Mouse (Mus musculus) hindbrain, embryonic 10.5 days (tissue): ENCODE results near the gene Usp24. TPM values are rescaled to one million over a fixed set of nuclear protein-coding genes. Genes with fewer than 3 reads are reported as not detected.

Source experiments
- DNase-seq: peaks from one replicate; pipeline ENCODE4 v3.0.0-alpha.2; 2017; ENCODE audit warnings: low spot score
- H3K27ac ChIP-seq: fragments of 300-500 bp; sonication (generic); 2 replicates; pipeline ENCODE4 v1.5.1; 2016; ENCODE audit warnings: mild to moderate bottlenecking, moderate library complexity
- H3K27me3 ChIP-seq: fragments of 300-500 bp; sonication (generic); 2 replicates; pipeline ENCODE4 v1.6.1; 2016; ENCODE audit warnings: mild to moderate bottlenecking; ENCODE audit not compliant: poor library complexity, insufficient read depth, severe bottlenecking
- H3K36me3 ChIP-seq: fragments of 300-500 bp; sonication (generic); 2 replicates; pipeline ENCODE4 v1.6.1; 2016; ENCODE audit warnings: mild to moderate bottlenecking, moderate library complexity
- H3K4me1 ChIP-seq: fragments of 300-500 bp; sonication (generic); replicated peaks from 2 replicates; pipeline ENCODE4 v1.6.1; 2016; ENCODE audit warnings: mild to moderate bottlenecking
- H3K4me3 ChIP-seq: fragments of 300-500 bp; sonication (generic); 2 replicates; pipeline ENCODE4 v1.5.1; 2016; ENCODE audit warnings: mild to moderate bottlenecking, moderate library complexity
- H3K9me3 ChIP-seq: fragments of 300-500 bp; sonication (generic); 2 replicates; pipeline ENCODE4 v1.6.1; 2016; ENCODE audit warnings: mild to moderate bottlenecking, moderate library complexity
- WGBS: fragments of 180-500 bp; shearing (Covaris S2); methylation state at CpG from one replicate; pipeline ENCODE4 v1.1.7; 2016; 5-methylcytosine and 5-hydroxymethylcytosine counted together
- polyA plus RNA-seq: library from polyadenylated mRNA; unstranded; fragments of >200 nt; fragmentation: Nextera tagmentation; extraction: Ambion mirVana; gene quantifications from 2 replicates; pipeline ENCODE4 v1.2.1, GENCODE M21; 2016

The Usp24 gene
- polyA plus RNA-seq, 1 experiment from 2014 or later, result 6.7 TPM

- H3K27me3 ChIP-seq, result no peaks in the 10 kb centered on the region
- DNase-seq, result no peak
- 86% methylated on average over 8 of the region's 8 CpGs for WGBS
- H3K4me1 ChIP-seq, result 0 out of 2 replicates have a peak, but pooled peaks cover 4% of the 10 kb centered on the region
- no peak overlapping the region for H3K27ac ChIP-seq
- H3K9me3 ChIP-seq, result no peaks in the 10 kb centered on the region
- no peak overlapping the region for H3K4me3 ChIP-seq
- H3K36me3 ChIP-seq, result peaks cover 3% of the 10 kb centered on the region
Observed at GRCm38 (mm10) chr4:106449306-106449705, 133.3 kb downstream of the Usp24 start.

- 91% methylated on average over 7 of the region's 7 CpGs for WGBS
- no peak for DNase-seq
- Histone ChIP-seq H3K27me3 (no peaks in the 10 kb centered on the region), H3K27ac (no peak overlapping the region), H3K4me3 (no peak overlapping the region), H3K36me3 (0 out of 2 replicates have a peak, but pooled peaks cover 2% of the 10 kb centered on the region), H3K4me1 (0 out of 2 replicates have a peak, but pooled peaks cover 4% of the 10 kb centered on the region), H3K9me3 (no peaks in the 10 kb centered on the region)
Observed at GRCm38 (mm10) chr4:106452401-106452800, 136.4 kb downstream of the Usp24 start.

DNA sequence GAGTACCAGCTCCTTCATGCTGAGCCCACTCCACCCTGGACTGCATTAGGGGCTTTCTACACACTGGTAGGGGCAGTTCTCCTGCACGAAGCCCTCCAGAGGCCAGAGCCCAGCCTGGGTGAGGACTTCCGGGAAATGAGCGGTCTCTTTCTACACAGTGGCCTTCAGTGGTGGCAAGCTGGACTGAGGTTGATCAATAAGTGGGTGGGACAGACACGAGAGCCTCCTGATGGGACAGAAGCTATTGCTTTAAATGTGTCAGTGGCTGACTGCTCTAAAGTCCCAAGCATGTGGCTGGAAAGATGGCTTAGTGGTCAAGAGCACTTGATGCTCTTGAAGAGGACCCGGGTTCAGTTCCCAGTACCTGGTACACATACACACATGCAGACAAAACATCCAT is 137.1 kb downstream of the Usp24 start:
- WGBS, result 87% methylated on average over 5 of the region's 5 CpGs
- Histone ChIP-seq H3K4me1 (0 out of 2 replicates have a peak, but pooled peaks cover 4% of the 10 kb centered on the region), H3K27me3 (no peaks in the 10 kb centered on the region), H3K9me3 (no peaks in the 10 kb centered on the region), H3K4me3 (no peak overlapping the region), H3K36me3 (0 out of 2 replicates have a peak, but pooled peaks cover 2% of the 10 kb centered on the region), H3K27ac (no peak overlapping the region)
- DNase-seq, result no peak

DNA sequence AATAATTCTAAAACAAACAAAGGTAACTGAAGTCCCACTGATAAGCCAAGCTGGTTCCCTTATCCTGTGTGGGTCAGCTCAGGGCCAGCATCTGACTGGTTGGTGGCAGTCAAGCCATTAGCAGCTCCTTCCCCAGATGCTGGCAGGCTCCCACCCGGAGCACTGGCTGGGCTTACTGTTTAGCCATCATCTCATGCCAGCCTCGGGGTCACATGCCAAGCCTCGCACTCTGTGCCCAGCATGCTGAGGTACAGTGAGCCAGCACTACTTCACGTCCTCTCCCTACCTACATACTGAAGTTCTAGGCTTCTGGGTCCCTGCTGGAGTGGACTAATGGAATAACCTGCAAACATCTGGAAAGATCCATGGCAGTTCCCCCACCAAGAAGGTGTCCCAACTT is 137.5 kb downstream of the Usp24 start:
- no peaks in the 10 kb centered on the region for H3K27me3 ChIP-seq
- WGBS, result 87% methylated on average over 4 of the region's 4 CpGs

DNA sequence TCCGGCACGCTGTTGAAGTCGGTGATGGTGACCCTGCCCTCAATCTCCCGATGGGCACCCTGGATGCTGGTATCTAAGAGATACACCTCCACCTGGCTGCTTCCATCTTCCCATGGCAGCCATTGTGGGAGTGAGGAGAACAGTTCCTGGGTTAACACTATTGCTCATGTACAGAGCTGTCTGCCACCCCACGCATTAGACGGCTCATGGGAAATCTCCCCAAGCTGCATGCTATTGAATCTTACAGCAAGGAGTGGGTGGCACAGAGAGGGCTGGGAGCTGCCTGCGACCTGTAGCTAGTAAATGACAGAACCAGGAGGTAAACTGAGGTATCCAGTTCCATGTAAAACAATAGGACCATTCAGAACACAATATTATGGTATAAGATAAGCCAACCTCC is 138.5 kb downstream of the Usp24 start:
- WGBS, result 93% methylated on average over 7 of the region's 7 CpGs
- Histone ChIP-seq H3K27me3 (no peaks in the 10 kb centered on the region), H3K4me1 (0 out of 2 replicates have a peak, but pooled peaks cover 4% of the 10 kb centered on the region), H3K27ac (no peak overlapping the region), H3K4me3 (no peak overlapping the region), H3K9me3 (no peaks in the 10 kb centered on the region), H3K36me3 (0 out of 2 replicates have a peak, but pooled peaks cover 2% of the 10 kb centered on the region)
- DNase-seq, result no peak

More for the DNA sequence above, 137.5 kb downstream of the Usp24 start:
- H3K4me3 ChIP-seq, result no peak overlapping the region
- H3K27ac ChIP-seq, result no peak overlapping the region
- no peaks in the 10 kb centered on the region for H3K9me3 ChIP-seq
- DNase-seq, result no peak
- 0 out of 2 replicates have a peak, but pooled peaks cover 4% of the 10 kb centered on the region for H3K4me1 ChIP-seq
- 0 out of 2 replicates have a peak, but pooled peaks cover 2% of the 10 kb centered on the region for H3K36me3 ChIP-seq

DNA sequence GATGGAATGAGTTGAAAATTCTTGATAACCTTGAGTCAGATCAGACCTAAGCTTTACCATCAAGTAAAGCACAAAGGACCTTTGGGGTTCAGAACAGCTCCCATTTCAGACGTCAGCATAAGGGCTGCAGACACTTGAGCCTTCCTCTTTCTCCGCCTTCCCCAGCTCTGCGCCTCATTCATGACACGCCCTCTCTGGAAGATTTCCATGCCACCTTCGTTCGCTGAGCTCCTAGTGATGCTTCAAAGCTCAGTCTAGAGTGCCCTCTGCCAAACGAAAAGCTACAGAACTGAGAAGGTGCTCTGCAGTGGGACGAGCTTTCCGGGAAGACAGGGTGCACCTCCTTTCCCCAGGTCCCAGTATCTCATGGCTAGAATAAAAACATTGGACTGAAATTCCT is 146.0 kb downstream of the Usp24 start:
- Histone ChIP-seq H3K9me3 (no peaks in the 10 kb centered on the region), H3K4me1 (peaks cover 22% of the 10 kb centered on the region), H3K4me3 (no peak overlapping the region), H3K27me3 (peaks cover 45% of the 10 kb centered on the region), H3K27ac (no peak overlapping the region), H3K36me3 (no peaks in the 10 kb centered on the region)
- DNase-seq, result no peak
- 81% methylated on average over 9 of the region's 9 CpGs for WGBS

DNA sequence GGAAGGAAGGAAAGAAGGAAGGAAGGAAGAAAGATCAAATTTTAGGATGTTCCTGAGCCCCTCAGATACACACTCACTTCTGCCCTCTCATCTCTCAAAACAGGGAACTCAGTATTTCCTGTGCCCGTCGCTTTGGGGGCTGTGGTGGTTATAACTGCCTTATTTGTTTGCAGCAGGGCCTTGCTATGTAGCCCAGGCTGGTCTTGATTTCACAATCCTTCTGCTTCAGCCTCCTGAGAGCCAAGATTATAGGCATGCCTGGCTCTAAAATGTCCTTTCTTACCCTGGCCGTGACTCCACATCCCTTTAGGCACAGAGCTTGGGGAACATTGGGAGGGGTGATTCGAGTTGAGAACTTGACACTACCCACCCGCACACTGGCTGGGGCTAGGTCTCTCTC is 146.5 kb downstream of the Usp24 start:
- H3K27me3 ChIP-seq, result peaks cover 45% of the 10 kb centered on the region
- WGBS, result 68% methylated on average over 5 of the region's 5 CpGs
- no peaks in the 10 kb centered on the region for H3K36me3 ChIP-seq
- peaks cover 22% of the 10 kb centered on the region for H3K4me1 ChIP-seq
- no peaks in the 10 kb centered on the region for H3K9me3 ChIP-seq
- H3K27ac ChIP-seq, result no peak overlapping the region
- DNase-seq, result no peak
- H3K4me3 ChIP-seq, result no peak overlapping the region

- Histone ChIP-seq H3K4me1 (peaks cover 22% of the 10 kb centered on the region), H3K4me3 (peak overlapping the region; percentile 59), H3K27ac (peak overlapping the region; percentile 76; the same call in 1 of the 2 replicates), H3K9me3 (no peaks in the 10 kb centered on the region), H3K36me3 (no peaks in the 10 kb centered on the region), H3K27me3 (peaks cover 45% of the 10 kb centered on the region)
- DNase-seq, result no peak
- 24% methylated on average over 21 of the region's 21 CpGs for WGBS
Observed at GRCm38 (mm10) chr4:106463174-106463801, 147.3 kb downstream of the Usp24 start.

GRCm38 (mm10) chr4:106467420-106468110 is 151.6 kb downstream of the Usp24 start:
- Histone ChIP-seq H3K36me3 (no peaks in the 10 kb centered on the region), H3K4me1 (peaks cover 22% of the 10 kb centered on the region), H3K27me3 (peaks cover 30% of the 10 kb centered on the region), H3K9me3 (no peaks in the 10 kb centered on the region), H3K27ac (no peak overlapping the region), H3K4me3 (no peak overlapping the region)
- no peak for DNase-seq
- 82% methylated on average over 13 of the region's 13 CpGs for WGBS

DNA sequence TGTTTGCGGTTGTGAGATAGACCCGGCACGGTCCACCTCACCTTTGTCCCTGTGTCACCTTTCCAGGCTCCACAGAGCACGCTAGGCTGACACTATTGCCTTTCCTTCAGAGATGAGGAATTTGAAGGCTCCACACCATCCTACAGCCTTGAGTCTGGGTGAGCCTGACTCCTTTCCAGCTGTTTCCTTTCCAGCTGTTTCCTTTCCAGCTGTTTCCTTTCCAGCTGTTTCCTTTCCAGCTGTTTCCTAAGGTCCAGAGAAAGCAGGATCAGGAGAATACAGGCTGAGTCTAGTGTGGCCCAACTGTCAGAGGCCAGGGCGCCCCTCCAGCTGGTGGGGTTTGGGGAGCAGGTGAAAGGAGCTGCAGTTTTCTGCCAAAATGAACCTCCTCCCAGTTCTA is 154.9 kb downstream of the Usp24 start:
- H3K36me3 ChIP-seq, result no peaks in the 10 kb centered on the region
- H3K9me3 ChIP-seq, result no peaks in the 10 kb centered on the region
- DNase-seq, result no peak
- H3K27me3 ChIP-seq, result peaks cover 10% of the 10 kb centered on the region; the same call in 1 of the 2 replicates
- no peak overlapping the region for H3K4me3 ChIP-seq
- WGBS, result 77% methylated on average over 5 of the region's 5 CpGs
- peaks cover 10% of the 10 kb centered on the region for H3K4me1 ChIP-seq
- H3K27ac ChIP-seq, result no peak overlapping the region

GRCm38 (mm10) chr4:106472335-106472734 is 156.3 kb downstream of the Usp24 start:
- Histone ChIP-seq H3K36me3 (no peaks in the 10 kb centered on the region), H3K9me3 (no peaks in the 10 kb centered on the region), H3K4me1 (peaks cover 10% of the 10 kb centered on the region), H3K27me3 (peaks cover 11% of the 10 kb centered on the region; the same call in 1 of the 2 replicates), H3K4me3 (no peak overlapping the region), H3K27ac (no peak overlapping the region)
- WGBS, result 12% methylated on average over 3 of the region's 3 CpGs
- DNase-seq, result peak; percentile 59

DNA sequence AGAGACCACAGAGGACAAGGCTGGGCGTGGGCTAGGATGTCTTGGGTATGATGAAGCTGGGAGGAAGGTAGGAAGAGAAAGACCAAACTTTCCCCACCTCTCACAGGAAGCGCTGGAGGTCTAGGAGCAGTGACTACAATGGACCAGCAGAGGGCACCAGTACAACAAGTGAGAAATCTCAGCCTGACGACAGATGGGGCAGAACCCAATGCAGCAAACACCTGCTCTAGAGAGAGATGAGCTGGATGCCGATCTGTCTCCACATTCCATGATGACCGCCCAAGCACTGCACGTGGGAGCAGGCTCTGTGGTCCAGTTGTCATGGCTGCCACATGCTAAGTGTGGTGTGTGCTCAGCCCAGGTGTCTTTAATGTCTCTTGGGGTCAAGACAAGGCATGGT is 158.2 kb downstream of the Usp24 start:
- no peaks in the 10 kb centered on the region for H3K9me3 ChIP-seq
- H3K4me1 ChIP-seq, result peaks cover 11% of the 10 kb centered on the region
- H3K36me3 ChIP-seq, result no peaks in the 10 kb centered on the region
- H3K4me3 ChIP-seq, result no peak overlapping the region
- H3K27me3 ChIP-seq, result peaks cover 11% of the 10 kb centered on the region; the same call in 1 of the 2 replicates
- no peak overlapping the region for H3K27ac ChIP-seq
- WGBS, result 6% methylated on average over 6 of the region's 6 CpGs
- DNase-seq, result peak; percentile 72

DNA sequence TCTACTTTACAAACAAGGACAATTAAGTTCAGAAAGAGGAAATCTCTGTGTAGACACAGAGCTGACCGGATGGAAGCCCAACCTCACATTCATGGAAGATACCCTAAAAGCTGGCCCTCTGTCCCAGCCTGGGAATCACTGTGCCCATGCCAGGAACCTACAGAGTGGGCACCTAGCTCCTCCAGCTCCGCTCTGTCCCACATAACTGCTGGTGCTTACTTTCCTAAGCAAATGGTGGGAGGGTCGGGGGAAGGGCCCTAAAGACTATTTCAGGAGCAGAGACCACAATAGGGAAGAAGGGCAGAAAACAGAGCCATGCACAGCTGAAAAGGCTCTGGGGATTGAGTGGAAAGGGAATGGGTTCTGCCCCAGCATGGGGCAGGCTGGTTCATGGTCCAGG is 164.5 kb downstream of the Usp24 start:
- H3K4me3 ChIP-seq, result no peak overlapping the region

More for the DNA sequence above, 164.5 kb downstream of the Usp24 start:
- no peak for DNase-seq
- H3K4me1 ChIP-seq, result peaks cover 46% of the 10 kb centered on the region
- no peaks in the 10 kb centered on the region for H3K9me3 ChIP-seq
- WGBS, result 71% methylated on average over 3 of the region's 3 CpGs
- H3K27me3 ChIP-seq, result peaks cover 27% of the 10 kb centered on the region; the same call in 1 of the 2 replicates
- no peaks in the 10 kb centered on the region for H3K36me3 ChIP-seq
- no peak overlapping the region for H3K27ac ChIP-seq
